Mouse (Mus musculus): ENCODE measurements around the gene Tex46. TPM values are rescaled to one million over a fixed set of nuclear protein-coding genes. Genes with fewer than 3 reads are reported as not detected.
A peak's percentile ranks its signal among the peaks of the same experiment; 100 is the strongest.

The Tex46 gene
- total RNA-seq, 1 experiment: not detected

GRCm38 (mm10) chr4:136631237-136631994 lies 21.2 kb downstream of the Tex46 start:
- Histone ChIP-seq H3K4me3 (ENCODE audit: insufficient read depth in 1 of 2, low read depth in 1 of 2, low read length in 2 of 2, poor library complexity in 1 of 2, severe bottlenecking in 1 of 2) (no peak overlapping the region), H3K9me3 (ENCODE audit: control insufficient read depth, insufficient read depth, low read depth, low read length) (no peaks in the 10 kb centered on the region), H3K9ac (ENCODE audit: insufficient read depth, low read depth, low read length, poor library complexity, severe bottlenecking) (no peak overlapping the region), H3K36me3 (ENCODE audit: control insufficient read depth, insufficient read depth, low read length, poor library complexity, severe bottlenecking) (no peaks in the 10 kb centered on the region), H3K27ac (ENCODE audit: insufficient read depth, low read depth, low read length, poor library complexity, severe bottlenecking) (no peak overlapping the region), H3K4me1 (ENCODE audit: control insufficient read depth in 2 of 2, insufficient read depth in 2 of 2, low read length in 2 of 2, poor library complexity in 1 of 2) (no peaks in the 10 kb centered on the region)
- TF ChIP-seq MAFK (IDR thresholded peaks at IDR 0.05; ENCODE audit: insufficient read depth, low read depth, low read length): no peak
- TF ChIP-seq ZC3H11A (IDR thresholded peaks at IDR 0.05; ENCODE audit: borderline replicate concordance, low read depth, low read length): no peak
- no peak for TF ChIP-seq CHD2 (IDR thresholded peaks at IDR 0.05; ENCODE audit: low read depth, low read length)
- no peak for TF ChIP-seq ZNF384 (IDR thresholded peaks at IDR 0.05; ENCODE audit: low read depth, low read length)
- no peak for TF ChIP-seq HCFC1 (IDR thresholded peaks at IDR 0.05; ENCODE audit: borderline replicate concordance, insufficient read depth, low read length)
- DNase-seq (ENCODE audit: low read depth, low spot score): no peak
- in situ Hi-C loops (cut with MboI; ENCODE audit: low sequenced_read_pairs in 2 of 2, unreplicated experiment in 2 of 2): no loop called here

DNA sequence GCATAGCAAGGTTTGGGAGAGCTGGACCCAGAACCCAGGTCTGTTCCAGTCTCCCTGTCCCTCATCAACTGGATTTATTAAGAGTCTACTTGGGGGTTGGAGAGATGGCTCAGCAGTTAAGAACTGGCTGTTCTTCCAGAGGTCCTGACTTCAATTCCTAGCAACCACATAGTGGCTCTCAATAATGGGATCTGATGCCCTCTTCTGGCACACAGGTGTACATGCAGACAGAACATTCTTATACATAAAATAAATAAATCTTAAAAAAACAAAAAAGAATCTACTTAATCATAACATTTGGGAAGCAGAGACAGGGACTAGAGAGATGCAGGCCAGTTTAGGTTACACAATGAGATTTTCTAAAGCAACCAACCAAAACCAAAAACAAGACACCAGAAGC lies 25.8 kb downstream of the Tex46 start:
- Histone ChIP-seq H3K27ac (ENCODE audit: insufficient read depth, low read depth, low read length, poor library complexity, severe bottlenecking) (no peak overlapping the region), H3K9ac (ENCODE audit: insufficient read depth, low read depth, low read length, poor library complexity, severe bottlenecking) (no peak overlapping the region), H3K4me1 (ENCODE audit: control insufficient read depth in 2 of 2, insufficient read depth in 2 of 2, low read length in 2 of 2, poor library complexity in 1 of 2) (peaks cover 0 to 6% of the 10 kb centered on the region in 2 experiments; a peak in 2 of 4 replicates), H3K36me3 (ENCODE audit: control insufficient read depth, insufficient read depth, low read length, poor library complexity, severe bottlenecking) (no peaks in the 10 kb centered on the region), H3K4me3 (ENCODE audit: insufficient read depth in 1 of 2, low read depth in 1 of 2, low read length in 2 of 2, poor library complexity in 1 of 2, severe bottlenecking in 1 of 2) (no peak overlapping the region), H3K9me3 (ENCODE audit: control insufficient read depth, insufficient read depth, low read depth, low read length) (no peaks in the 10 kb centered on the region)
- in situ Hi-C loops (cut with MboI; ENCODE audit: low sequenced_read_pairs in 2 of 2, unreplicated experiment in 2 of 2): no loop called here
- TF ChIP-seq ZNF384 (IDR thresholded peaks at IDR 0.05; ENCODE audit: low read depth, low read length) (no peak), MAFK (IDR thresholded peaks at IDR 0.05; ENCODE audit: insufficient read depth, low read depth, low read length) (no peak), ZC3H11A (IDR thresholded peaks at IDR 0.05; ENCODE audit: borderline replicate concordance, low read depth, low read length) (no peak), HCFC1 (IDR thresholded peaks at IDR 0.05; ENCODE audit: borderline replicate concordance, insufficient read depth, low read length) (no peak), CHD2 (IDR thresholded peaks at IDR 0.05; ENCODE audit: low read depth, low read length) (no peak)
- DNase-seq (ENCODE audit: low read depth, low spot score): no peak

- no peak overlapping the region for H3K9ac ChIP-seq (ENCODE audit: insufficient read depth, low read depth, low read length, poor library complexity, severe bottlenecking)
- H3K36me3 ChIP-seq (ENCODE audit: control insufficient read depth, insufficient read depth, low read length, poor library complexity, severe bottlenecking): no peaks in the 10 kb centered on the region
- no peak overlapping the region for H3K4me3 ChIP-seq (ENCODE audit: insufficient read depth in 1 of 2, low read depth in 1 of 2, low read length in 2 of 2, poor library complexity in 1 of 2, severe bottlenecking in 1 of 2)
- peaks cover 0 to 6% of the 10 kb centered on the region in 2 experiments; a peak in 2 of 4 replicates for H3K4me1 ChIP-seq (ENCODE audit: control insufficient read depth in 2 of 2, insufficient read depth in 2 of 2, low read length in 2 of 2, poor library complexity in 1 of 2)
- in situ Hi-C loops (cut with MboI; ENCODE audit: low sequenced_read_pairs in 2 of 2, unreplicated experiment in 2 of 2): no loop called here
- H3K27ac ChIP-seq (ENCODE audit: insufficient read depth, low read depth, low read length, poor library complexity, severe bottlenecking): no peak overlapping the region
- no peak for TF ChIP-seq ZNF384 (IDR thresholded peaks at IDR 0.05; ENCODE audit: low read depth, low read length)
- no peak for TF ChIP-seq MAFK (IDR thresholded peaks at IDR 0.05; ENCODE audit: insufficient read depth, low read depth, low read length)
- no peak for TF ChIP-seq CHD2 (IDR thresholded peaks at IDR 0.05; ENCODE audit: low read depth, low read length)
- no peak for TF ChIP-seq HCFC1 (IDR thresholded peaks at IDR 0.05; ENCODE audit: borderline replicate concordance, insufficient read depth, low read length)
- TF ChIP-seq ZC3H11A (IDR thresholded peaks at IDR 0.05; ENCODE audit: borderline replicate concordance, low read depth, low read length): no peak
- DNase-seq (ENCODE audit: low read depth, low spot score): peak; percentile 77
- H3K9me3 ChIP-seq (ENCODE audit: control insufficient read depth, insufficient read depth, low read depth, low read length): no peaks in the 10 kb centered on the region
Measured at GRCm38 (mm10) chr4:136636511-136636910, 26.3 kb downstream of the Tex46 start.

DNA sequence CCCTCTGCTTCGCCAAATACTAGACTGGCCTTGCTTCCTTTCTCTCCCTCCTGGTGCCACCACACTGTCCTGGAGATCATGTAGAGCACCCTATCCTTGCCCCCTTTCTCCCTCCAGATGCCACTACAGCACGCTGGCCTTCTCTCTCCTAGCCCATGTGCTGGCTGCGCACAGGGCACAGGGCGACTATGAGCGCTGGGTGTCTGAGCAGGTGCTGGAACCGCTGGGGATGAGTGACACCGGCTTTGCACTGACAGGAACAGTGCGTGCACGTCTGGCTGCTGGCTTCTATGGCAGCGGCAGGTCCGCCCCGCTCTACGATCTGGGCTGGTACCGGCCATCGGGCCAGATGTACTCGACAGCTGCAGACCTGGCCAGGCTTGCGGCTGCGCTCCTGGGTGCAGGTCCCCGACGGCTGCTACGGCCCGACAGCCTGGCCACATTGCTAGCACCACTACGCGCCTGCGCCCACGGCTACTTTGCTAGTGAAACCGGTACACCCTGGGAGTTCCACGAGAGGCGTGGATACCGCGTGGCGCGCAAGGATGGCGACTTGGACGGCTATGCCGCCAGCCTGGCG lies 26.8 kb downstream of the Tex46 start:
- in situ Hi-C loops (cut with MboI; ENCODE audit: low sequenced_read_pairs in 2 of 2, unreplicated experiment in 2 of 2): no loop called here
- no peaks in the 10 kb centered on the region for H3K36me3 ChIP-seq (ENCODE audit: control insufficient read depth, insufficient read depth, low read length, poor library complexity, severe bottlenecking)
- H3K4me3 ChIP-seq (ENCODE audit: insufficient read depth in 1 of 2, low read depth in 1 of 2, low read length in 2 of 2, poor library complexity in 1 of 2, severe bottlenecking in 1 of 2): peak overlapping the region; percentile 51 to 67
- H3K4me1 ChIP-seq (ENCODE audit: control insufficient read depth in 2 of 2, insufficient read depth in 2 of 2, low read length in 2 of 2, poor library complexity in 1 of 2): peaks cover 0 to 6% of the 10 kb centered on the region in 2 experiments; a peak in 2 of 4 replicates
- H3K9ac ChIP-seq (ENCODE audit: insufficient read depth, low read depth, low read length, poor library complexity, severe bottlenecking): peak overlapping the region; percentile 29
- DNase-seq (ENCODE audit: low read depth, low spot score): no peak
- H3K27ac ChIP-seq (ENCODE audit: insufficient read depth, low read depth, low read length, poor library complexity, severe bottlenecking): no peak overlapping the region
- TF ChIP-seq CHD2 (IDR thresholded peaks at IDR 0.05; ENCODE audit: low read depth, low read length) (no peak), MAFK (IDR thresholded peaks at IDR 0.05; ENCODE audit: insufficient read depth, low read depth, low read length) (no peak), ZNF384 (IDR thresholded peaks at IDR 0.05; ENCODE audit: low read depth, low read length) (no peak), HCFC1 (IDR thresholded peaks at IDR 0.05; ENCODE audit: borderline replicate concordance, insufficient read depth, low read length) (no peak), ZC3H11A (IDR thresholded peaks at IDR 0.05; ENCODE audit: borderline replicate concordance, low read depth, low read length) (no peak)
- H3K9me3 ChIP-seq (ENCODE audit: control insufficient read depth, insufficient read depth, low read depth, low read length): no peaks in the 10 kb centered on the region

Data from ES-E14 (cell line).